Mouse (Mus musculus): ENCODE results near the gene Myo10.

Gene Myo10

DNA sequence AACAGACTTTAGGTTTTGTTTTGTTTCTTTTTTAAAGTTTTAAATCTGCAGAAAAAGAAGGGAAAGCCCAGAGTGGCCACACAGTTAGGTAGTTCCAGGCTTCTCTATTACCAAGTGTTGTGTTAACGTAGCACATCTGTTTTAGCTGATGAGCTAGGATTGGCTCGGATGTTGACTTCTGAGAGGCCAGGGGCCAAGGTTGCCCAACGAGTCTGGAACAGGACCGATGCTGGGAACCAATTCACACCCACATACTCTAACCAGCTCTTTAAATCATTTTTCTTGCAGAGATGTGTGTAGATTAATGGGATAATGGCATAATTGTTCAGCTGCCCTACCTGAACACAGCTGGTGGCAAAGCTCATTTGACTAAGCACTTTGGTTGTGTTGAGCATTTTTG, 1.8 kb upstream of the Myo10 start:
- DNase-seq: no peak

DNA sequence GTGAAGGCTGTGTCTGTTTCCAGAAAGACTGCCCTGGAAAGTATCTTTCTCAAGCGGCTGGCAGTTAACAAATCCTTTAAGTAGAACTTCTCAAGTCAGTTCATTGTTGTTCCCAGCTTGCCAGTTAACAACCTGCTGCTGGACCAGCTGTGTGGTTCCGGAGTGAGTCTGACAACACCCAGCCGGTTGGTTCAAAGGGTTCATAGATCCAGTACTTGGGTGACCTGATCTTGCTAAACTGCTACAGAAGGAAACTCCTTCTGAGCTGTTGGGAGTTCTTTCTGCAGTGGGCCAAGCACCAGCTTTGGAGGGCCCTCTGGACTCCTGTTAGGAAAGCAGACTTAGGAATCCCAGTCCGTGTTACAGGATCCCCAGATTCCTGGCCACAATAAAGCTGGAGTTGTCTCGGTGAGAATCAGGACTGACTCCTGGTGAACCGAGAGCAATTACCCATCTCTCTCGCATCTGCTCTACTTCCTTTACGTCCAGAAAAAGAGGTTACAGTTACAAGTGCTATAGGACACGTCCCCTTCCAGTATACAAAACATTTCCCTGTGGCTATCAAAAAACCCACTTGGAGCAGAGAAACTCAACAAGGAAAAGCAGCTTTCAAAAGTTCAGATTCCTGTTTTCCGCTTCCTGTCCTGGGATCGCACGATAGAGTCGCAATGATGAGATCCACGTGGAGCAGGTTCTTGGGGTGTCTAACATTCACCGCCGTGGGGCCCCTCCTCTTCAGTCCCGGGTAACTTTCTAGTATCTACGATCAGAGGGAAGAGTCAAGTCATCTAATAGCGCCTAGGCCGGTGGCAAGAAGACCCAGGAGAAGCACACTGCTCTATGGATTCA, 750 bp upstream of the Myo10 start:
- DNase-seq: no peak

DNA sequence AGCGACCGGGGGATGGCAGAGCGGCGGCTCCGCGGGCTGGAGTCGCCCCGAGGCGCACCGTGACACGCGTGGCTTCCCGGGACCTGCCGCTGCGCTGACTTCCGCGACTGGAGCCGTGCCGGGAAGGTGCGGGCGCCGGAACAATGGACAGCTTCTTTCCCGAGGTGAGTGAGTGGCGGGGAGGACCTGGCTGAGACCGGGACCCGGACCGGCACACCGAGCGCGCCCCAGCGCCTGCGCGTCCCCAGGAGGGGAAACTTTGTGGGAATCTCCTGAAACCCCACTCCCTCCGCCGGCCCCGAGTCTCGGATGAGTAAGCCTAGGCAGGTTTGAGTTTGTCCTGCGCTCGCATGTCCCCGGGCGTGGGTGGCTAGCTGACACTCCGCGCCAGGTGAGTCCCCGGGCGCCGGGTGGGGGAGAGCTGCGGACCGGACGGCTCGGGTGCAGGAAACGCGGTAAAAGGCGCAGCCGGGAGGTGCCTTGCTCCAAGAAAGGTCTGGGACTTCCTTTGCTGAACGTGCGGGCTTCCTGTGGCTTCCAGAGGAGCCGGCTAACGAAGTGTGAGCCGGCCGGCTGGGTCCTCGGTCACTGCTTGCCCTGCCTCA, 644 bp downstream of the Myo10 start:
- DNase-seq: peak; percentile 53 to 59

GRCm38 (mm10) chr15:25623556-25624180, 1.3 kb downstream of the Myo10 start:
- DNase-seq: peak; percentile 3 to 8

GRCm38 (mm10) chr15:25624263-25624662, 1.9 kb downstream of the Myo10 start:
- peak; percentile 64 to 71 for DNase-seq

GRCm38 (mm10) chr15:25625471-25625870, 3.1 kb downstream of the Myo10 start:
- DNase-seq: no peak

GRCm38 (mm10) chr15:25627012-25627411, 4.7 kb downstream of the Myo10 start:
- no peak for DNase-seq

DNA sequence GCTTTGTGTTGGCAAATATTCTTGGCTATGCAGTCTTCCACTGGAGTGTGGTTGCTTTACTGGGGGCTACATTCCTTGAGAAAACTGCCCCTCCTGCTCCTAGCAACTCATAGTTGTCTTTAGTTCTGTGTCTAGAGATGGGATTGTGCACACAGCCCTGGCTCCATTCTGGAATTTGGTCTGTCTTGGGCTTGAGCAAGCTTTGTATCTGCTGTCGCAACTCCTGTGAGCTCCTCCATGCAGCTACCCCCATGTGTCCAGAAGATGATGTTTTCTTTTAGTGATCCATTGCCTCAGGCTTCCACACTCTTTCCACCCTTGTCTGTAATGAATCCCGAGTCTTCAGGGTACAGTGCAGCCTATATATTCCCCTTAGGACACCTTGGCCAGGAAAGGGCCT, 5.9 kb downstream of the Myo10 start:
- no peak for DNase-seq

DNA sequence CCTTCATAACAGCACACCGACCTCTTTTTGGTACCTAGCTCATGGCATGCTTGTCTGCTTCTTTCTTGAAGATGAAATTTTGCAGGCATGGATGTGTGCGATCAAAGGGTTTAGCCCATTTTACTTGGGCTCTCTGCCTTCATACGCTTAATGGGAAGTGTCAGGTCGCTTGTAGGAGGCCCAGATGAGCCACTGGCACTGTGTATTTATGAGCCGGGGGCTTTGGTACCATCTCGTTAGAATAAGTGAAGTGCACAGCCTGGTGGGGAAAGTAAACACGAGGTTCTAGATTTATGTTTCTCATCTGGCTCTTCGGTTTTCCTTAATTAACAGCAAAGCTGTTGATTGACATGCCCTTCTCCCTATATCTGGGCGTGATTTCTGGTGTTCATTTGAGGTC, 8.4 kb downstream of the Myo10 start:
- DNase-seq: no peak

- no peak for DNase-seq
Observed at GRCm38 (mm10) chr15:25631332-25631731, 9.0 kb downstream of the Myo10 start.

- DNase-seq: no peak
Observed at GRCm38 (mm10) chr15:25632902-25633301, 10.6 kb downstream of the Myo10 start.

- DNase-seq: no peak
Observed at GRCm38 (mm10) chr15:25633674-25634340, 11.5 kb downstream of the Myo10 start.

- no peak for DNase-seq
Observed at GRCm38 (mm10) chr15:25637727-25638126, 15.4 kb downstream of the Myo10 start.

DNA sequence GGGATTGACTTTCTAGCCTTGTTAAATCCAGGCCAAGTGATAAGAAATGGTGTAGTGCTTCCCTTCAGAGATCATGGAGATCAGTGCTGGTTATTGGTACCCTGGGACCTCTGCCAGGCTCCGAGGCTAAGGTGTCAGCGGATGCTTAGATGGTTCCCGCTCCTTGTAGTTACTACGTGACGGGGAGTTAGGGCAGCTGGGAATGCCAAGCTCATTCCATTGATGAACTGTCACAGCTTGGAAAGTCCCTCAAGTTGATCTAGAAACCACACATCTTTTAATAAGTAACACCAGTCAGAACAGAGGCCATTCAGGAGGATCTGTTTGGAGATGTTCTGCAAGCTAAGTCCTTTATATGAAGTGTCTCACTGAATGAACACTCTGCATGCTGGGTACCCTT, 16.9 kb downstream of the Myo10 start:
- DNase-seq: no peak

- no peak for DNase-seq
Observed at GRCm38 (mm10) chr15:25640840-25641752, 18.8 kb downstream of the Myo10 start.

DNA sequence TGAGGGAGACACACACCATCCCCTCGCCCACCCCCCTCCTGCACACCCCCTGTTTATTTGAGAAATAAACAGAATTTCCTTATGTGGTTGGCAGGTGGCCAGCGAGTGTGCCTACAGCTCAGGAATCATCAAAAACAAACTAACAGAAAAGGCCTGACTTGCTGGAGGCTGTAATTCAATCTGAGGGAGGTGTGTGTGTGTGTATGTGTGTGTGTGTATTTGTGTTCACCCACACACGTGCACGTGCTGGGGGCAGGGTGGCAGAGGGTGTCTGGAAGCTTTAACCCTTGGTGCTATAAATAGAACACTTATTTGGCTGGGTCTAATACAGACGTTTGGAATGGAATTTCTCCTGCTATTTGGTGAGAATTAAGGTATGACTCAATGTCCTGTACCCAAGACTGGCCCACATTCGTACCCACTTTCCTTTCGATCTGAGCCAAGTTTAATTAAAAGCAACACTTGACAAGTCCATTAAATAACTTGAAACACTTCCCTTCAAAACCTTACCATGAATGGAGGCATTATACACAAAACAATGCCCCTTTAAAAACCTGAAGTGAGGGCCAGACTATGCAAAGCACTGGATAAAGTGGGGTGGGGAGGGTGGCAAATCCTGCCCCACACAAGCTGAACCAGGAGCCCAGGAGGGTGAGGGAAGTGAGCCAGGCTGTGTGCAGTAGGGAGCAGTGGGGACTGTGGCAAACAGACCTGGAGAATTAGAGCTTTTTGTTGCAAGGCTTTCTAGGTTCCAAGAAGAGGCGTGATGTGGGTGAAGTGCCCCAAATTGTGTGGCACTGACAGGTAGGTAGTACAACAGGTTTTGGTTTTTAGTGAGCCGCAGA, 20.1 kb downstream of the Myo10 start:
- DNase-seq: no peak

GRCm38 (mm10) chr15:25645862-25646261, 23.5 kb downstream of the Myo10 start:
- no peak for DNase-seq

GRCm38 (mm10) chr15:25648287-25648686, 26.0 kb downstream of the Myo10 start:
- DNase-seq: peak; percentile 11 to 23

DNA sequence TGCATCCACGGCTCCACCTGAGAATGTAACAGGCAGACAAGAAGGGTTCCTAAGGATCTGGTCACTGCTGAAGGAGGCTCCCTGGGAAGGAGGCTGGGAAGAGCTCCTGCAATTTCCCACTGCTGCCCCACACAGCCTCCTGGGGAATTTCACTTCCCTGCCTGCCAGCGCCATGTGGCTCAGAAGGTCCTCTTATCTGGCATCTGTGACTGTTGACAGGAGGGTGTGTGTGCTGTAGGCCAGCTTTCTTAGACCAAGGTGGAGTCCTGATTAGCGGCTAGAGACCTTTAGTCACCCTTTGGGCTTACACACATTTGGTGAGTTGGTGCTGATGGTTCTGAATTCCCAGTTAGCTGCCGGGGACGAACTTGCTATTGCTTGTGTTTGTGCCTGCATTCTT, 28.0 kb downstream of the Myo10 start:
- DNase-seq: no peak

GRCm38 (mm10) chr15:25651820-25652219, 29.5 kb downstream of the Myo10 start:
- DNase-seq: no peak

GRCm38 (mm10) chr15:25652368-25652767, 30.0 kb downstream of the Myo10 start:
- no peak for DNase-seq
